Mouse (Mus musculus) liver, embryonic 15.5 days (tissue): Measurements from ENCODE around the gene Cox7b2. TPM values are rescaled to one million over a fixed set of nuclear protein-coding genes. Genes with fewer than 3 reads are reported as not detected.
"Not testable (repeated sequence)": the region's sequence is repeated elsewhere in the genome, so short reads cannot be mapped to it uniquely, and the experiment has no call there.

Experiments
- ATAC-seq: fragments of 200-750 bp; cut with Nextera tagmentation; 2 replicates; pipeline ENCODE4 v1.8.0; 2017; ENCODE audit warnings: moderate number of reproducible peaks, mild to moderate bottlenecking, moderate library complexity; ENCODE audit not compliant: insufficient read depth
- H3K27ac ChIP-seq: fragments of 300-500 bp; sonication (generic); replicated peaks from 2 replicates; pipeline ENCODE4 v1.5.1; 2015; ENCODE audit warnings: mild to moderate bottlenecking, inconsistent platforms
- H3K27me3 ChIP-seq: fragments of 300-500 bp; sonication (generic); 2 replicates; pipeline ENCODE4 v1.6.1; 2015; ENCODE audit warnings: mild to moderate bottlenecking, inconsistent platforms
- H3K36me3 ChIP-seq: fragments of 300-500 bp; sonication (generic); replicated peaks from 2 replicates; pipeline ENCODE4 v1.6.1; 2015; ENCODE audit warnings: moderate library complexity, mild to moderate bottlenecking, inconsistent platforms
- H3K4me1 ChIP-seq: fragments of 300-500 bp; sonication (generic); replicated peaks from 2 replicates; pipeline ENCODE4 v1.6.1; 2015; ENCODE audit warnings: inconsistent platforms
- H3K4me2 ChIP-seq: fragments of 300-500 bp; sonication (generic); 2 replicates; pipeline ENCODE4 v1.6.1; 2015; ENCODE audit warnings: moderate library complexity, mild to moderate bottlenecking, inconsistent platforms
- H3K4me3 ChIP-seq: fragments of 300-500 bp; sonication (generic); replicated peaks from 2 replicates; pipeline ENCODE4 v1.5.1; 2015; ENCODE audit warnings: mild to moderate bottlenecking, inconsistent platforms
- H3K9ac ChIP-seq: fragments of 300-500 bp; sonication (generic); 2 replicates; pipeline ENCODE4 v1.6.1; 2015; ENCODE audit warnings: moderate library complexity, mild to moderate bottlenecking, inconsistent platforms
- H3K9me3 ChIP-seq: fragments of 300-500 bp; sonication (generic); replicated peaks from 2 replicates; pipeline ENCODE4 v1.6.1; 2016; ENCODE audit warnings: inconsistent platforms
- WGBS: fragments of 180-500 bp; shearing (Covaris S2); methylation state at CpG from one replicate; pipeline ENCODE4 v1.1.7; 2015; ENCODE audit warnings: mixed read lengths; ENCODE audit not compliant: insufficient replicate concordance; 5-methylcytosine and 5-hydroxymethylcytosine counted together
- polyA plus RNA-seq: library from polyadenylated mRNA; unstranded; fragments of >200 nt; fragmentation: Nextera tagmentation; extraction: Ambion mirVana; gene quantifications from 2 replicates; pipeline ENCODE4 v1.2.1, GENCODE M21; 2015

Cox7b2 gene
- polyA plus RNA-seq: not detected in 2 replicates

GRCm38 (mm10) chr5:71548079-71548478 is at the start of gene Cox7b2:
Cox7b2 (minus strand) TSS chr5:71548205.
- no peak within 1 kb of the TSS for H3K27ac ChIP-seq
- no peaks in the 10 kb centered on the region for H3K4me1 ChIP-seq
- 78% methylated on average over 10 of the region's 10 CpGs for WGBS
- H3K4me3 ChIP-seq: no peak within 1 kb of the TSS
- H3K4me2 ChIP-seq: no peak within 1 kb of the TSS
- H3K9ac ChIP-seq: no peak within 1 kb of the TSS
- no peaks in the 10 kb centered on the region for H3K9me3 ChIP-seq
- no peak for ATAC-seq
- H3K27me3 ChIP-seq: no peaks in the 10 kb centered on the region
- no peaks in the 10 kb centered on the region for H3K36me3 ChIP-seq

GRCm38 (mm10) chr5:71595321-71595720 is 47.3 kb upstream of the Cox7b2 start:
- no peak overlapping the region for H3K27ac ChIP-seq
- H3K27me3 ChIP-seq: no peaks in the 10 kb centered on the region
- no peaks in the 10 kb centered on the region for H3K9me3 ChIP-seq
- no peaks in the 10 kb centered on the region for H3K4me1 ChIP-seq
- ATAC-seq: no peak
- no peaks in the 10 kb centered on the region for H3K36me3 ChIP-seq
- H3K4me2 ChIP-seq: no peak overlapping the region
- H3K4me3 ChIP-seq: no peak overlapping the region
- 66% methylated on average over 2 of the region's 2 CpGs for WGBS
- H3K9ac ChIP-seq: no peak overlapping the region

GRCm38 (mm10) chr5:71593745-71594255 is 45.8 kb upstream of the Cox7b2 start:
- no peak overlapping the region for H3K27ac ChIP-seq
- no peak overlapping the region for H3K9ac ChIP-seq
- H3K36me3 ChIP-seq: no peaks in the 10 kb centered on the region
- ATAC-seq: no peak
- 33% methylated on average over 2 of the region's 2 CpGs for WGBS
- no peaks in the 10 kb centered on the region for H3K9me3 ChIP-seq
- no peaks in the 10 kb centered on the region for H3K4me1 ChIP-seq
- H3K4me2 ChIP-seq: no peak overlapping the region
- no peaks in the 10 kb centered on the region for H3K27me3 ChIP-seq
- H3K4me3 ChIP-seq: no peak overlapping the region

- Histone ChIP-seq H3K4me3 (no peak overlapping the region), H3K36me3 (no peaks in the 10 kb centered on the region), H3K4me2 (no peak overlapping the region), H3K9ac (no peak overlapping the region), H3K4me1 (no peaks in the 10 kb centered on the region), H3K9me3 (no peaks in the 10 kb centered on the region), H3K27me3 (no peaks in the 10 kb centered on the region), H3K27ac (no peak overlapping the region)
- ATAC-seq: no peak
- WGBS: 64% methylated on average over 9 of the region's 9 CpGs
These were observed 23.7 kb upstream of the Cox7b2 start for GRCm38 (mm10) chr5:71571646-71572237.

- Histone ChIP-seq H3K9me3 (no peaks in the 10 kb centered on the region), H3K4me3 (no peak overlapping the region), H3K36me3 (no peaks in the 10 kb centered on the region), H3K27ac (no peak overlapping the region), H3K4me1 (no peaks in the 10 kb centered on the region), H3K4me2 (no peak overlapping the region), H3K27me3 (no peaks in the 10 kb centered on the region), H3K9ac (no peak overlapping the region)
- ATAC-seq: no peak
These were observed 2.5 kb downstream of the Cox7b2 start for GRCm38 (mm10) chr5:71545554-71545953.

GRCm38 (mm10) chr5:71525486-71525885 is 22.5 kb downstream of the Cox7b2 start:
- H3K9me3 ChIP-seq, H3K4me3 ChIP-seq, H3K9ac ChIP-seq, H3K27me3 ChIP-seq, H3K27ac ChIP-seq, H3K4me1 ChIP-seq, H3K4me2 ChIP-seq, H3K36me3 ChIP-seq, ATAC-seq: not testable (repeated sequence)
- 76% methylated on average over 10 of the region's 15 CpGs for WGBS

GRCm38 (mm10) chr5:71502058-71502678 is 45.8 kb downstream of the Cox7b2 start:
- Histone ChIP-seq H3K36me3 (no peaks in the 10 kb centered on the region), H3K9ac (no peak overlapping the region), H3K27me3 (no peaks in the 10 kb centered on the region), H3K27ac (no peak overlapping the region), H3K9me3 (no peaks in the 10 kb centered on the region), H3K4me1 (no peaks in the 10 kb centered on the region), H3K4me3 (no peak overlapping the region), H3K4me2 (no peak overlapping the region)
- 14% methylated on average over 6 of the region's 6 CpGs for WGBS
- no peak for ATAC-seq

GRCm38 (mm10) chr5:71495621-71496020 is 52.4 kb downstream of the Cox7b2 start:
- Histone ChIP-seq H3K36me3 (no peaks in the 10 kb centered on the region), H3K9ac (no peak overlapping the region), H3K27me3 (no peaks in the 10 kb centered on the region), H3K4me3 (no peak overlapping the region), H3K9me3 (no peaks in the 10 kb centered on the region), H3K4me1 (no peaks in the 10 kb centered on the region), H3K27ac (no peak overlapping the region), H3K4me2 (no peak overlapping the region)
- ATAC-seq: no peak
- WGBS: 49% methylated on average over 5 of the region's 5 CpGs

GRCm38 (mm10) chr5:71456957-71457356 is 91.0 kb downstream of the Cox7b2 start:
- no peak for ATAC-seq
- H3K4me2 ChIP-seq: no peak overlapping the region
- WGBS: 40% methylated on average over 3 of the region's 3 CpGs

GRCm38 (mm10) chr5:71440174-71440573 is 107.8 kb downstream of the Cox7b2 start:
- Histone ChIP-seq H3K4me3 (no peak overlapping the region), H3K27me3 (no peaks in the 10 kb centered on the region), H3K36me3 (no peaks in the 10 kb centered on the region), H3K4me2 (no peak overlapping the region), H3K4me1 (no peaks in the 10 kb centered on the region), H3K9me3 (no peaks in the 10 kb centered on the region), H3K9ac (no peak overlapping the region), H3K27ac (no peak overlapping the region)
- ATAC-seq: no peak
- WGBS: 61% methylated on average over 6 of the region's 6 CpGs

More at GRCm38 (mm10) chr5:71456957-71457356, 91.0 kb downstream of the Cox7b2 start:
- Histone ChIP-seq H3K4me1 (no peaks in the 10 kb centered on the region), H3K36me3 (no peaks in the 10 kb centered on the region), H3K9ac (no peak overlapping the region), H3K27me3 (no peaks in the 10 kb centered on the region), H3K27ac (no peak overlapping the region), H3K4me3 (no peak overlapping the region), H3K9me3 (no peaks in the 10 kb centered on the region)
